In the genomic region with DNA sequence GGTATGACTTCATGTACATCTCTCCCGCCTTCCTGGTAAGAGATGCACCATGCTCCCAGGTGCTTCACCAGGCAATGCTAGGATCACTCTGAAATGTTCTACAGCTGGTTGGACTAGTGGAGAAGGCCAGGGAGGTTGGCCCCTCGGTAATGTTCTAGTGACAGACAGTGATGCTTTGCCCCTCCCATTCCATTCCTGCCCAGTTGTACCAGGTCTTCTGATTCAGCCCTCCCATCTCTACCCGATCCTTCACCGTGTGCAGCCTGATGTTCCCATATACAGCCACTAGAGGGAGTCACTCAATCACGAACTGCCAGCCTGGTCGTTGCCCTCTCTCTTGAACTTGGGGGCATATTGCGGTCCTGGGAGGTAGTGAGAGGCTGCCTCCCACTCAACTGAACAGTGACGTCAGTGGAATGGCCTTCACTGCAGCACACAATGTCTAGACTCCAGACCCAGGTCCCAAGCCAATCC, we compare ENCODE assay signal across 9 mouse cellular contexts. TPM values are rescaled to one million over a fixed set of nuclear protein-coding genes. Genes with fewer than 3 reads are reported as not detected.
DNase-seq lines count a peak whose midpoint lies in the region; ATAC-seq and TF ChIP-seq lines count a peak whose summit lies in the region.
"Had no signal": no experiment of that assay in that cellular context is flagged by ENCODE, and none has a peak within 500 bp of the region (broad histone marks: within the 10 kb centered on the region; RNA-seq: fewer than 3 reads in every experiment).

No protein-coding gene starts in this region.

- H3K9me3 ChIP-seq in ES-Bruce4 (replicated peaks; ENCODE audit: control insufficient read depth, insufficient read depth, low read length, poor library complexity, severe bottlenecking), result no peaks in the 10 kb centered on the region
- H3K9me3 ChIP-seq in embryonic facial prominence, embryonic 12.5 days, result no peaks in the 10 kb centered on the region
- no peaks in the 10 kb centered on the region for H3K9me3 ChIP-seq in lung, embryonic 16.5 days (ENCODE audit: control insufficient read depth, low read length)

- H3K9ac ChIP-seq in ES-Bruce4 (ENCODE audit: low read depth, poor library complexity, severe bottlenecking), result no peak overlapping the region
- no peak overlapping the region for H3K9ac ChIP-seq in embryonic facial prominence, embryonic 12.5 days
- H3K9ac ChIP-seq in lung, embryonic 16.5 days (ENCODE audit: low read length), result no peak overlapping the region

- H3K36me3 ChIP-seq in ES-Bruce4 (ENCODE audit: control insufficient read depth, insufficient read depth, low read length, poor library complexity, severe bottlenecking), result no peaks in the 10 kb centered on the region
- H3K36me3 ChIP-seq in embryonic facial prominence, embryonic 12.5 days, result no peaks in the 10 kb centered on the region
- no peaks in the 10 kb centered on the region for H3K36me3 ChIP-seq in lung, embryonic 16.5 days (ENCODE audit: control insufficient read depth, insufficient read depth, low read length)

- DNase-seq in adrenal gland, postnatal 36 days, result peak; percentile 46
- DNase-seq in heart, postnatal 14 days, result peak; percentile 44 to 68
- peak; percentile 49 to 69 for DNase-seq in kidney, postnatal 36 days
- DNase-seq in ovary, postnatal 14 days (ENCODE audit: low spot score), result peak; percentile 60
- DNase-seq in yolk sac, embryonic 10.5 days (ENCODE audit: low spot score), result peak; percentile 44

- no peaks in the 10 kb centered on the region for H3K27me3 ChIP-seq in ES-Bruce4 (ENCODE audit: control insufficient read depth, insufficient read depth, low read length, poor library complexity, severe bottlenecking)
- peaks cover 5% of the 10 kb centered on the region; the same call in 1 of the 2 replicates for H3K27me3 ChIP-seq in embryonic facial prominence, embryonic 12.5 days
- H3K27me3 ChIP-seq in lung, embryonic 16.5 days (ENCODE audit: control insufficient read depth, insufficient read depth, low read depth, low read length), result no peaks in the 10 kb centered on the region

- no peak overlapping the region for H3K4me3 ChIP-seq in ES-Bruce4 (ENCODE audit: low read depth, low read length)
- no peak overlapping the region for H3K4me3 ChIP-seq in embryonic facial prominence, embryonic 12.5 days
- H3K4me3 ChIP-seq in lung, embryonic 16.5 days (ENCODE audit: low read length), result no peak overlapping the region

- H3K4me1 ChIP-seq in ES-Bruce4 (ENCODE audit: control insufficient read depth, insufficient read depth, low read length), result no peaks in the 10 kb centered on the region
- H3K4me1 ChIP-seq in embryonic facial prominence, embryonic 12.5 days, result no peaks in the 10 kb centered on the region
- no peaks in the 10 kb centered on the region for H3K4me1 ChIP-seq in lung, embryonic 16.5 days (replicated peaks; ENCODE audit: control insufficient read depth, insufficient read depth, low read length)

- peak; percentile 18; the same call in 1 of the 2 replicates for ATAC-seq in embryonic facial prominence, embryonic 12.5 days (ENCODE audit: insufficient number of reproducible peaks, insufficient read depth, low FRiP score, low TSS enrichment)
- ATAC-seq in lung, embryonic 16.5 days (ENCODE audit: low read depth), result peak; percentile 65

- intact Hi-C loops in heart, postnatal 14 days (cut with DNase I), result loop anchor here (1.0 to 2.0 kb wide), 2 partner anchors 55 to 118 kb away; no protein-coding TSS in a partner anchor

- 14% methylated on average over 8 of the region's 8 CpGs for WGBS in embryonic facial prominence, embryonic 12.5 days
- 13% methylated on average over 8 of the region's 8 CpGs for WGBS in lung, embryonic 16.5 days

- no peak for TF ChIP-seq EP300 in ES-Bruce4 (IDR thresholded peaks at IDR 0.05; ENCODE audit: insufficient read depth, low read depth, low read length)

- peak; percentile 96 for TF ChIP-seq CTCF in ES-Bruce4 (IDR thresholded peaks at IDR 0.05; ENCODE audit: low read depth, low read length)

- H3K27ac ChIP-seq in ES-Bruce4 (ENCODE audit: insufficient read depth, low read length), result no peak overlapping the region
- no peak overlapping the region for H3K27ac ChIP-seq in embryonic facial prominence, embryonic 12.5 days
- no peak overlapping the region for H3K27ac ChIP-seq in lung, embryonic 16.5 days (ENCODE audit: low read length)

- H3K4me2 ChIP-seq in embryonic facial prominence, embryonic 12.5 days (replicated peaks), result no peak overlapping the region
- no peak overlapping the region for H3K4me2 ChIP-seq in lung, embryonic 16.5 days (ENCODE audit: low read depth, low read length)

- no peak for TF ChIP-seq POLR2A in ES-Bruce4 (IDR thresholded peaks at IDR 0.05; ENCODE audit: insufficient read depth, low read length)

RNA-seq across cellular contexts. Expression of gene Rspo4, which starts 33.3 kb away (rescaled TPM):
- polyA plus RNA-seq in ES-Bruce4 (2011; ENCODE audit: insufficient read depth, insufficient read length, low read depth, missing spikeins), result 0.25 and 0.75 TPM in 2 replicates
- total RNA-seq in adrenal gland, postnatal 36 days (2021), result under 1 TPM; 0.23 to 0.33 TPM
- 0.24 and 0.47 TPM in 2 replicates for polyA plus RNA-seq in embryonic facial prominence, embryonic 12.5 days (2016; fragmentation: Nextera tagmentation; extraction: Ambion mirVana)
- total RNA-seq in heart, postnatal 14 days (2021), result not detected
- 0.94 and 0.97 TPM in 2 replicates for polyA plus RNA-seq in lung, embryonic 16.5 days (2015; fragmentation: Nextera tagmentation; extraction: Ambion mirVana)
- total RNA-seq: layer of hippocampus, adult 8-10 months had no signal

RNA-seq across cellular contexts. Expression of gene Angpt4, which starts 35.0 kb away (rescaled TPM):
- 0.25 TPM in 1 of 2 replicates, not detected in the other for polyA plus RNA-seq in ES-Bruce4 (2011; ENCODE audit: insufficient read depth, insufficient read length, low read depth, missing spikeins)
- 1 to 10 TPM in 1 of 2 experiments, under 1 TPM in 1; 0.33 to 1.2 TPM for total RNA-seq in adrenal gland, postnatal 36 days (2021)
- 0.28 and 0.31 TPM in 2 replicates for polyA plus RNA-seq in embryonic facial prominence, embryonic 12.5 days (2016; fragmentation: Nextera tagmentation; extraction: Ambion mirVana)
- under 1 TPM in 1 of 2 experiments, not detected in 1; 0.10 TPM for total RNA-seq in heart, postnatal 14 days (2021)
- polyA plus RNA-seq in lung, embryonic 16.5 days (2015; fragmentation: Nextera tagmentation; extraction: Ambion mirVana), result 0.57 and 0.78 TPM in 2 replicates
